Mouse (Mus musculus) hindbrain, embryonic 11.5 days (tissue): ENCODE measurements around the gene Mrpl53. TPM values are rescaled to one million over a fixed set of nuclear protein-coding genes. Genes with fewer than 3 reads are reported as not detected.

ENCODE experiments used
- ATAC-seq: fragments of 200-750 bp; cut with Nextera tagmentation; 2 replicates; pipeline ENCODE4 v1.8.0; 2017; ENCODE audit warnings: mild to moderate bottlenecking, moderate TSS enrichment, moderate library complexity; ENCODE audit not compliant: low FRiP score
- DNase-seq: peaks from one replicate; pipeline ENCODE4 v3.0.0-alpha.2; 2015; ENCODE audit warnings: low spot score
- H3K27ac ChIP-seq: fragments of 300-500 bp; sonication (generic); 2 replicates; pipeline ENCODE4 v1.5.1; 2014; ENCODE audit warnings: mild to moderate bottlenecking, low read depth, low read length
- H3K27me3 ChIP-seq: fragments of 300-500 bp; sonication (generic); 2 replicates; pipeline ENCODE4 v1.6.1; 2014; ENCODE audit warnings: mild to moderate bottlenecking, low read length, moderate library complexity, mixed read lengths; ENCODE audit not compliant: control insufficient read depth, insufficient read depth
- H3K36me3 ChIP-seq: fragments of 300-500 bp; sonication (generic); 2 replicates; pipeline ENCODE4 v1.6.1; 2014; ENCODE audit warnings: mild to moderate bottlenecking, low read length, moderate library complexity, mixed read lengths; ENCODE audit not compliant: control insufficient read depth, insufficient read depth
- H3K4me1 ChIP-seq: fragments of 300-500 bp; sonication (generic); replicated peaks from 2 replicates; pipeline ENCODE4 v1.6.1; 2014; ENCODE audit warnings: low read length, mixed read lengths; ENCODE audit not compliant: control insufficient read depth, insufficient read depth
- H3K4me2 ChIP-seq: fragments of 300-500 bp; sonication (generic); replicated peaks from 2 replicates; pipeline ENCODE4 v1.6.1; 2014; ENCODE audit warnings: mild to moderate bottlenecking, low read depth, low read length
- H3K4me3 ChIP-seq: fragments of 300-500 bp; sonication (generic); 2 replicates; pipeline ENCODE4 v1.5.1; 2014; ENCODE audit warnings: low read depth, low read length
- H3K9ac ChIP-seq: fragments of 300-500 bp; sonication (generic); 2 replicates; pipeline ENCODE4 v1.6.1; 2014; ENCODE audit warnings: low read depth, low read length
- H3K9me3 ChIP-seq: fragments of 300-500 bp; sonication (generic); 2 replicates; pipeline ENCODE4 v1.6.1; 2016; ENCODE audit warnings: low read length; ENCODE audit not compliant: control insufficient read depth
- WGBS: fragments of 180-500 bp; shearing (Covaris S2); extraction: QIAGEN DNeasy Blood & Tissue Kit; methylation state at CpG from one replicate; pipeline ENCODE4 v1.1.7; 2014; 5-methylcytosine and 5-hydroxymethylcytosine counted together
- polyA plus RNA-seq: library from polyadenylated mRNA; unstranded; fragments of >200 nt; fragmentation: Nextera tagmentation; extraction: Ambion mirVana; gene quantifications from 2 replicates; pipeline ENCODE4 v1.2.1, GENCODE M21; 2014

Gene Mrpl53
- polyA plus RNA-seq, 1 experiment from 2014 or later, result 127 TPM

GRCm38 (mm10) chr6:83116373-83117164 is 7.7 kb downstream of the Mrpl53 start:
- Histone ChIP-seq H3K9me3 (no peaks in the 10 kb centered on the region), H3K27me3 (no peaks in the 10 kb centered on the region), H3K9ac (peak overlapping the region; percentile 88), H3K4me1 (peaks cover 9% of the 10 kb centered on the region; the same call in 1 of the 2 replicates), H3K4me3 (peak overlapping the region; percentile 88), H3K36me3 (0 out of 2 replicates have a peak, but pooled peaks cover 7% of the 10 kb centered on the region), H3K4me2 (peak overlapping the region; percentile 83), H3K27ac (no peak overlapping the region)
- DNase-seq (no peak), ATAC-seq (no peak)
- WGBS, result 81% methylated on average over 11 of the region's 11 CpGs

GRCm38 (mm10) chr6:83117165-83117438 is 8.3 kb downstream of the Mrpl53 start:
- no peak for DNase-seq
- Histone ChIP-seq H3K36me3 (0 out of 2 replicates have a peak, but pooled peaks cover 7% of the 10 kb centered on the region), H3K9ac (no peak overlapping the region), H3K27ac (no peak overlapping the region), H3K27me3 (no peaks in the 10 kb centered on the region), H3K4me2 (no peak overlapping the region), H3K9me3 (no peaks in the 10 kb centered on the region), H3K4me1 (peaks cover 9% of the 10 kb centered on the region; the same call in 1 of the 2 replicates), H3K4me3 (no peak overlapping the region)
- whole genome bisulfite sequencing, result 90% methylated on average over 4 of the region's 4 CpGs
- ATAC-seq, result no peak

GRCm38 (mm10) chr6:83117616-83118015 is 8.8 kb downstream of the Mrpl53 start:
- H3K4me3 ChIP-seq, result no peak overlapping the region
- H3K4me2 ChIP-seq, result no peak overlapping the region
- WGBS, result 93% methylated on average over 13 of the region's 13 CpGs
- no peaks in the 10 kb centered on the region for H3K27me3 ChIP-seq
- ATAC-seq, result no peak
- no peaks in the 10 kb centered on the region for H3K9me3 ChIP-seq
- H3K9ac ChIP-seq, result no peak overlapping the region
- no peak overlapping the region for H3K27ac ChIP-seq
- H3K4me1 ChIP-seq, result peaks cover 9% of the 10 kb centered on the region; the same call in 1 of the 2 replicates
- DNase-seq, result no peak
- 0 out of 2 replicates have a peak, but pooled peaks cover 7% of the 10 kb centered on the region for H3K36me3 ChIP-seq

- Histone ChIP-seq H3K9ac (0 out of 2 replicates have a peak overlapping the region, but pooled peaks have one; percentile 27), H3K27me3 (no peaks in the 10 kb centered on the region), H3K4me1 (peaks cover 14% of the 10 kb centered on the region; the same call in 1 of the 2 replicates), H3K4me3 (no peak overlapping the region), H3K36me3 (0 out of 2 replicates have a peak, but pooled peaks cover 7% of the 10 kb centered on the region), H3K4me2 (no peak overlapping the region), H3K9me3 (no peaks in the 10 kb centered on the region), H3K27ac (no peak overlapping the region)
- 85% methylated on average over 11 of the region's 11 CpGs for WGBS
- DNase-seq (no peak), ATAC-seq (no peak)
Measured at GRCm38 (mm10) chr6:83118369-83118768, 9.5 kb downstream of the Mrpl53 start.

- ATAC-seq (no peak), DNase-seq (no peak)
- 87% methylated on average over 14 of the region's 14 CpGs for WGBS
- H3K9ac ChIP-seq, result peak overlapping the region; percentile 91; the same call in 1 of the 2 replicates
- H3K4me1 ChIP-seq, result peaks cover 14% of the 10 kb centered on the region; the same call in 1 of the 2 replicates
- H3K4me3 ChIP-seq, result 0 out of 2 replicates have a peak overlapping the region, but pooled peaks have one; percentile 2
- H3K36me3 ChIP-seq, result 0 out of 2 replicates have a peak, but pooled peaks cover 7% of the 10 kb centered on the region
- no peaks in the 10 kb centered on the region for H3K9me3 ChIP-seq
- no peak overlapping the region for H3K27ac ChIP-seq
- H3K27me3 ChIP-seq, result no peaks in the 10 kb centered on the region
- no peak overlapping the region for H3K4me2 ChIP-seq
Measured at GRCm38 (mm10) chr6:83118825-83119733, 10.2 kb downstream of the Mrpl53 start.

GRCm38 (mm10) chr6:83119734-83120051 is 10.9 kb downstream of the Mrpl53 start:
- Histone ChIP-seq H3K4me2 (peak overlapping the region; percentile 81), H3K9me3 (no peaks in the 10 kb centered on the region), H3K27me3 (no peaks in the 10 kb centered on the region), H3K27ac (no peak overlapping the region), H3K9ac (peak overlapping the region; percentile 91; the same call in 1 of the 2 replicates), H3K36me3 (0 out of 2 replicates have a peak, but pooled peaks cover 7% of the 10 kb centered on the region), H3K4me3 (peak overlapping the region; percentile 72), H3K4me1 (peaks cover 17% of the 10 kb centered on the region; the same call in 1 of the 2 replicates)
- no peak for ATAC-seq
- 67% methylated on average over 7 of the region's 7 CpGs for WGBS
- no peak for DNase-seq

- H3K27ac ChIP-seq, result peak within 1 kb of the TSS; percentile 99
- H3K27me3 ChIP-seq, result no peaks in the 10 kb centered on the region
- H3K36me3 ChIP-seq, result 0 out of 2 replicates have a peak, but pooled peaks cover 7% of the 10 kb centered on the region
- ATAC-seq, result peak; percentile 94
- H3K9me3 ChIP-seq, result no peaks in the 10 kb centered on the region
- peak within 1 kb of the TSS; percentile 97 for H3K9ac ChIP-seq
- H3K4me1 ChIP-seq, result peaks cover 18% of the 10 kb centered on the region
- H3K4me2 ChIP-seq, result peak within 1 kb of the TSS; percentile 94
- DNase-seq, result peak; percentile 93
- WGBS, result 1% methylated on average over 37 of the region's 38 CpGs
- H3K4me3 ChIP-seq, result peak within 1 kb of the TSS; percentile 80
Measured at GRCm38 (mm10) chr6:83120930-83121862, 12.4 kb downstream of the Mrpl53 start, which contains the start of gene Wbp1. TSS of gene Wbp1 (minus strand) at chr6:83121559.
